Mouse (Mus musculus): ENCODE measurements around the gene Eif2s3x. TPM values are rescaled to one million over a fixed set of nuclear protein-coding genes. Genes with fewer than 3 reads are reported as not detected.

Eif2s3x gene
- 100 to 1,000 TPM in 1 of 2 experiments, 10 to 100 TPM in 1; 92.4 to 161 TPM for total RNA-seq (2021)
- long read RNA-seq, experiment 1, transcript Eif2s3x-201 (12 exons, 3,647 nt) = major isoform, 18 of 27 reads
- long read RNA-seq, experiment 1, partial matches to known transcripts = 1 of 27 reads
- long read RNA-seq, experiment 1, other reads (novel, unspliced or antisense) = 8 of 27 reads
- long read RNA-seq, experiment 2, transcript Eif2s3x-201 (12 exons, 3,647 nt) = major isoform, 21 of 32 reads
- long read RNA-seq, experiment 2, partial matches to known transcripts = 9 of 32 reads
- long read RNA-seq, experiment 2, other reads (novel, unspliced or antisense) = 1 of 32 reads

DNA sequence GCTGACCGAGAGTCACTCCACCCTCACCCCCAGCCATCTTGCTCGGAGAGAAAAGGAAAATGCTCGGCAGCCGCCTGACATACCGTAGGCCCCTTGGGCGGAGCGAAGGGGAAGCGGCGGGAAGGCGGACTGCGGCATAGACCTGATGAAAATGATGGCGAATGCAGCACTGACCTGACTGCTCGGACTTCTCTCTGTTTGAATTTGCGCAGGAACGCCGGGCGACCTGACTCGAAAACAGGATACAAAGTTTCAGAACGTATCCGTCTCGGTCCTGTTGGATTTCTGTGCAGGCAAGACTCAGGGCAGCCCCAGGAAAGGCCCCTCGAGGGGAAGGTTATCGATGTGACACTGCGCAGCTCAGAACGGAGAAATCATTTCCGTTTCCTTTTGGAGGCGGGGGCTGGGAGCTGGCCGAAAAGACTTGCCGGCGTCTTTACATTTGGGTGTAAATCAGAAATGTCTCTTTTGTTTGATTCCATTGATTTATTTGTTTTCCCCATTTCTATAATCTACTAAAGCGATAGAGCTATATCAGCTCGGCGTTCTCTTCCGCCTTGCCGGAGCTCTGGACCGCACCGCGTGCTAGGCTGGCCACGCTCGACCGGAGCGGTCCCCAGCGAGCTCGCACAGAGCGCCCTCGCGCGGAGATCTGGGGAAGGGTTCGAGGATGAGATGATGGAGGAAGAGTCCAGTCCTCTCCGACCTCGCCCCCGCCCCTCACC, at the start of gene Eif2s3x:
Gene Eif2s3x (minus strand): TSS at position 266 of the 725 bp plus-strand sequence.
- DNase-seq = peak; percentile 85 to 96

DNA sequence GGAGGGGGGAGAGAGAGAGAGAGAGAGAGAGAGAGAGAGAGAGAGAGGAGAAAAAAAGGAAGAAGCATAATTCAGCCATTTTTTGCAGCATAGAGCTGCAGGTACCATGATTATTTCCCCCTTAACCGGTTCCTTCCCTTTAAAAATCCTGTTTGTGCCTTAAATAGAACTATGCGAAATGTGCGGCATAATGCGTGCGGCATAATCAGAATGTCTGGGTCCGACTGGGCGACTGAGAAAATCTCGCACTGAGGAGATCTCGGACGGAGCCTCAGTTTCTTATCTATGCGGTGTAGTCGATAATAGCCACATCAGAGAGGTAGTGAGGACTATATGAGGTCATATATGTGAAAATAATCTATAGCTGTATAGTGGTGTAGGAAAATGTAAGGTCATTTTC, 22.9 kb upstream of the Eif2s3x start:
- peak; percentile 0 to 10 for DNase-seq

DNA sequence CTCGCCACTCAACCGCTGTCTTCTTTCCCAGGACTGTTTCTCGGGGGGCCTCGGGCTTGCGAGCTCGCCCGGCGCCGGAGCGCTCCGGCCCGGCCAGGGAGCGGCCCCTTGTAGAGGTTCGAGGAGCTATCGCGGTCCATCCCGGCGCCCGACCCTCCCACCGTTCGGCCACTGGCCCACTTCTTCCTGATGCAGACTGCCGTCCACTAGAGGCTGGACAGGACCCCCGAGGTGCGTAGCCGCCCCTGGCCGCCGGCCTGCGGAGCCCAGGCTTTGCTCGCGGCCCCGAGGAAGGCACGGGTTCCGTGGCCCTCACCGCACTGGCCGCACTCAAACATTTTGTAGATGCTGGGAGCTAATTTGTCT, 22.5 kb upstream of the Eif2s3x start:
- no peak for DNase-seq

DNA sequence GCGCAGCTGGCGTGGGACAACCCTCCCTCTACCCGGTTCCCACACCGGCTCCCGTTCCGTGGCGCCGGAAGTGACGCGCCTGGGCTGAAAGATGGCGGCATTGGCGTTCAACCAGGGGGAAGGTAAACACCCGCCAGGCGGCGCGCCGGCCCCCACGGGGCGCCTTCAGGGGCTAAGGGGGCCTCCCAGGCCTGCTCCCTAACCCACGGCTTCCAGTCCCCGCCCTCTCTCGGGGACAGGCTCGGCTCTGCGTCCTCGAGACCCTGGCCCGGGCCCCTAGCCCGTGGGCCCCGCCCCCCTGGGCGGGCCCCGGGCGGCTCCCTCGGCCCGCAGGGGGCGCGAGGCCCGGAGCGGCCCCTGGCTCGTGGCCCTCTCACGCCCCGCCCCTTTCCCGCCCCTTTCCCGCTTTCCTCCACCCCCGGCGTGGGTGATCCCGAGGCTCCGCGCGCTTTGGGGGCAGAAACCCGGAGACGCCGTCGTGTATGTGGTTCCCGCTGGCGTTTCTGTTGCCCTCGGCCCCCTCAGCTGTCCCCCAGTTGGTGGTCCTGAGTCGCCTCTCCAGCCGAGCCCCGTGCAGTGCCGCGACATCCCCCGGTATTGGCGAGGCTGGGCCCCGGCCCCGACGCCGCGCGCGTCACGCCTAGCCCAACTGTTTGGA, 22.0 kb upstream of the Eif2s3x start, which contains the start of gene Klhl15:
Gene Klhl15 (plus strand): TSS at position 68 of the 658 bp plus-strand sequence.
- peak; percentile 87 to 89 for DNase-seq

DNA sequence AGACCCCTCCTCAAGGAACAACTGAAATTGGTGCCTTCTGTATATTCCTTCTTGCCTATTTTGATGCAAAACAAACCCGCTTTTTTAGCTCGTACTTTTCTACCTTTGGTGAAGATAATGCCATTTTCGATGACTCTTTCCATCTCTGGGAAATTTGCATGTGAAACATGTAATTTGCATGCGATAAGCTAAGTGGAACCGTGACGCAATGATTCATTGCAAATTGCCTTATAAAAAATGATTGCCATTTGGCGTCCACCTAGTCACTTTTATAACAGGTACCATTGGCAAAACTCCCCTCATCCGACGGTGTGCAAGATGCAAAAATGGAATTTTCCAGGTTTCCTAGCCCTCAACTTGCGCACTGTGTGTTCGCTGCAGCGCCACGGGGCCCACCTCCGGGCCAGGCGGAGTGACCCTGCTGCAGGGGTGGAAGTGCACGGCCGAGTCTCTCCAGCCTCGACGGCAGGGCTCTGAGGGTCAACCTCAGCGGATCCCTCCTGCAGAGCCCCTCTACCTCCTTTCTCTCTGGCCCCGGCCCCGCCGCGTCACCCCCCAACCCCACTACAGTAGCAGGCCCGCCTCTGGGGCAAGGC, 21.4 kb upstream of the Eif2s3x start:
- DNase-seq = no peak

DNA sequence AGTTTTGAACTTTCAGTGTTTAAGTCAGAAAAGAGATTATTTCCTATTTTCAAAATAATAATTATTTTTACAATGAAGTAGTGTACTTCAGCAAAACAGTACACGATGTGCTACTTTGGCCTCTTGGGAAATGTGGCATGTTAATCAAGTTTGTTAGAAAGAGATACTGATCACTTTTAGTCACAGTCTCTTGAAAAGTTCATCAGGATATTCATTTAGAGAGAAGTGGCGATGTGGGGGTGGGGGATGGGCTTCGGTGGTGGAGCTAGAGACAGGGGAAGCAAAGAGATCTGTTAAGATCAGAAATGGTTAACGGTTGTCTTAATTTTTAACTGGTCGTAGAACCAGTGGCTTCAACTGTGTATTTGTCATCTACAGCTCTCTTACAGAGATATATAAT, 20.8 kb upstream of the Eif2s3x start:
- no peak for DNase-seq

DNA sequence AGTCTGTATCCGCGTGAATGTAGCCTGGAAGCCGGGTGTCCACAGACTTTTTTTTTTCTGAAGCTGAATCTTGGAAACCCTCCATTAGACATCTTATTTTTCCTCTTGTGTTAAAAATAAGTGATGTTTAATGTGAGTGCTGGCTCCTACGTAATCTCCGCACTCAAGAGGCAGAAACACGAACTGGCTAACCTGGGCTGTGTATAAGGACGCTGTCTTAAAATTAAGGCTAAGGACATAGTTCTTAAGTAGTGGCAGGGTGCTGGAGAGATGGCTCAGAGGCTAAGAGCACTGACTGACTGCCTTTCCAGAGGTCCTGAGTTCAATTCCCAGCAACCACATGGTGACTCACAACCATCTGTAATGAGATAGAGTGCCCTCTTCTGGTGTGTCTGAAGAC, 722 bp upstream of the Eif2s3x start:
- DNase-seq = no peak

DNA sequence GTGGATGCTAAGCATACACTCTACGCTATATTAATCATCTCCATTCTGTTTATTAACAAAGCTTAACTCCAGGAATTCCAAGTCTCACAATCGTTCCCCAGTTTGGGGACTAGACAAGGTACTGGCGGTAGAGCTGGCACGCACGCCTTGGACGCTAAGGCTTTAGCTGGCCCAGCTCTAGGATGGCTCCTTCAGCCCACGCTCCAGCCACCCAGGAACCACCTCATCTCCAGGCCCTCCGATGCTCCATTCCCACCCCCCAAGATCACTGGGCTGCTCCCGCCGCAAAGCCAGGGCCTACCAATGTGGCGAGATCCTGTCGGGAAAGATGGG, 432 bp downstream of the Eif2s3x start:
- DNase-seq = no peak

DNA sequence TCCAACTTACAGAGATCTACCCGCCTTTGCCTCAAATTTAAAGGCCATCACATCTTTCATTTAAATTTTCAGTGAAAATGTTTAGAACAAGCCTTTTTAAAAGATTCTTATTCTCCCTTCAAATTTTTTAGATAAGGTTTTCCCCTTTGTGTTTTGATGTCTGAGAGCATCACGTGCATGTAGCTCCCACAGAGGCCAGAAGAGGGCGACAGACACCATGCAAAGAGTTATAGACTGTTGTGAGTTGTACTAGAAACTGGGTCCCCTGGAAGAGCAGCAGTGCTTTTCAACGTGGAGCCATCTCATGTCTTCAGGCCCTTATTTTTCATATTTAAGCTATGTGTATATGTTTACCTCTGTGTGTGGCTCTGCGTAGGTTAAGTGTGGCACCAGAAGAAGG, 14.9 kb downstream of the Eif2s3x start:
- peak in 1 of 2 experiments; percentile 79 for DNase-seq

DNA sequence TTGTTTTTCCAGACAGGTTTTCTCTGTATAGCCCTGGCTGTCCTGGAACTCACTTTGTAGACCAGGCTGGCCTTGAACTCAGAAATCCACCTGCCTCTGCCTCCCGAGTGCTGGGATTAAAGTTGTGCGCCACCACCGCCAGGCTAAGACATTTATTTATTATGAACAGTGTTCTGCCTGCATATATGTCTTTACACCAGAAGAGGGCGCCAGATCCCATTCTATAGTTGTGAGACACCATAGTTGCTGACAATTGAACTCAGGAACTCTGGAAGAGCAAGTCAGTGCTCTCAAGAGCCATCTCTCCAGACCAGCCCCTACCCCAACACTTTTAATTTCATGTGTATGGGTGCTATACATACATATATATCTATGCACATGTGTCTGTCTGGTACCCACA, 18.8 kb downstream of the Eif2s3x start:
- peak; percentile 9 to 40 for DNase-seq

DNA sequence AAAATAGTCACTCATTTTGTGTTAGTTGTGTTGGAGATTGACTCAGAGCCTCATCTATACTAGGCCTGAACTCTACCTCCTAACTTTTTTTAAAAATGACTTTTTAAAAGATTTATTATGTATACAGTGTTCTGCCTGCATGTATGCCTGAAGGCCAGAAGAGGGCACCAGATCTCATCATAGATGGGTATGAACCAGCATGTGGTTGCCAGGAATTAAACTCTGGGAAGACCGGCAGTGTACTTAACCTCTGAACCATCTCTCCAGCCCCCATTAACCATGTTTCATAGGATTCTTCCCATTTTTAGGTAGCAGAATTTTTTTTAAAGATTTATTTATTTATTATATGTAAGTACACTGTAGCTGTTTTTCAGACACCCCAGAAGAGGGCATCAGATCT, 27.5 kb downstream of the Eif2s3x start:
- DNase-seq = peak in 1 of 2 experiments; percentile 12

DNA sequence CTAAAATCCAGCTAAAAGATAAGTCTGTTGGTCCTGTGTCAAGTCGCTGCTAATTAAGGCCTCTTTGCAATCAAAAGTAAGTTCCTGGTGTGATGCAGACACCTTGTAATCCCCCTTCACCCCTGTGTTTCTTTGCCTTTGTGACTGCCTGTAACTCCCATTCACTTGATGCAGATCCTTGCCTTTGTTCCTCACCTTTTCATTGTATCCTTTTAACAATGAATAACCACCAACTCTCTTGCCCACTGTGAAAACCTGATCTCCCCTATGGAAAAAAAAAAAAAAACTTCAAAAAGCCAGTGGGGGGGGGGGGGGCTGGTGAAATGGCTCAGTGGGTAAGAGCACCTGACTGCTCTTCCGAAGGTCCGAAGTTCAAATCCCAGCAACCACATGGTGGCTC, 28.8 kb downstream of the Eif2s3x start:
- no peak for DNase-seq

DNA sequence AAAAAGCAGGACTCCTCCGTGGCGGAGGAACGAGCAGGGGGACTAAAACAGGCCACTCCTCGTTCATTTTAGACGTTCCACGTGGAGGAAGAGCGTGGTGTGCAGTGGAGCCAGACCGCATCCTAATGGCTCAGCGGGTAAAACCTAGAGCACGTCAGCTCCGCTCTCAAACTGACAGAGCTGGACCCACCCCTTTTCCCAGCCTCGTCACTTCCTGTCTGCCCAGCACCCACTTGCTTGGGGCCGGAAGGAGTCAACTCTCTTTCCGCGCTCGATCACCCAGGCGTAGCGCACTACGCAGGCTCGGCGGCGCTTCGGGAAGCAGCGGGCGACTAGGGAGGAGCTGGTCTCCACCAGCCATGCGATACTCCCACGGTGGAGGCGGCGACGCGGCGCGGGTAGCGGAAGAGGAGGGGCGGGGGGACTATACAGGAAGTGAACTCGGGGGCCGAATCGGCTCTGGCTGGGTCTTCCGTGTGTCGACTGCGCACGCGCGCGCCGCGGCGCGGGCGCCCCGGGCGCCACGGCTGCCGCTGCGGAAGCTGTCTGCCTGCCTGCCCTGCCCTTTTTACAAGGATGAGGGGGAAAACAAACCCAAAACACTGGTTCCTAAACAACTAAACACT, 34.8 kb downstream of the Eif2s3x start:
- DNase-seq = peak; percentile 95 to 96

DNA sequence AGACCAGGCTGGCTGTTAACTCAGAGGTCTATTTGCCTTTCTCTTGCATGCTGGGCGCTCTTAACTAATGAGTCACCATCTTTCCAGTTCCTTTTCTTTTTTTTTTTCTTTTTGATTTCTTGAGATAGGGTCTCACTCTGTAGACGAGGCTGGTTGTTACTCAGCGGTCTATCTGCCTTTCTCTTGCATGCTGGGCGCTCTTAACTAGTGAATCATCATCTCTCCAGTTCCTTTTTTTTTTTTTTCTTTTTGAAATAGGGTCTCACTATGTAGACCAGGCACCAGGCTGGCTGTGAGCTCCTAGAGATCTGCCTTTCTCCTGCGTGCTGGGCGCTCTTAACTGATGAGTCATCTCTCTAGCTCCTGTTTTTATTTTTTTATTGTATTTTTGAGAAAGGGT, 43.3 kb downstream of the Eif2s3x start:
- no peak for DNase-seq

DNA sequence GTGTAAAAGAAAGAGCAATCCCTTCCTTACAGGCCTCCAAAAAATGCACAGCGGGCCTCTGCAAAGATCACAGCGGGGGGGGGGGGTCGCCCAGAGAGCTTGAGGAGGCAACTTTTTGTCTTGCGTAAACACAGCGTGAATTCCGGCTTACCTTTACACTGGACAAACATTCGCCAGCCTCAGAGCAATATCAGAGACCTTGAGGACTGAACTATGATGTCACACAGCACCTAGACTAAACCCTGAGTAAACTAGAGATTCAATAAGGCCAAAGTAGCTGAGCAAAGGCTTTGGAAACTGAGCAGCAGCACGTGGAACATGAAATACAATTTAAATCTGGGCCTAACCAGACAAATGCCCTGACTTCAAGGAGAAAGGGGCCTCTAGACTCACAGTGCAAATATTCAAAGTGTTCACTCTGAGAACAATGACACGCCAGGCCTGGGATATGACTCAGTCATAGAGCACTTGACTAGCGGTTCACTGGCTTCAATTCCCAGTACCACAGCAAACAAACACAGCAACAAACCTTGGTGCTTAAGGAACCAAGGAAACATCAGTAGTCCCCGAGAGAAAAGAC, 60.3 kb downstream of the Eif2s3x start:
- DNase-seq = no peak

DNA sequence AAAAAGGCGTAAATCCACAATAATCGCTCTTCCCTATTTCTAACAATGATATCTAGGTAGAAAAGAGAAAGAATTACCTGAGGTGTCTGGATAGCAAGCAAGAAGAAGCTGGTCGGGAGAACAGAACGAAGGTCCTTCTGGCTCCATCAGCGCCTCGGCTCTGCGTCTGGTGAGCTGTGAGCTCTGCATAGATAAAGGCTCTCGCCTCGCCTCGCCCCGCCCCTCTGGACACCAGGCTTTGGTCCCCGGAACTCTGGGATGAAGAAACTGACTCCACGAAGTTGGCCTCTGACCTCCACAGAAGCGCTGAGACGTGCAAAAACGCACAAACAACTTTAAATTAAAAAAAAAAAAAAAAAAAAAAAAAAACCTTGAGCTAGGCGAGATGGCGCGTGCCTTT, 62.2 kb downstream of the Eif2s3x start:
- no peak for DNase-seq

DNA sequence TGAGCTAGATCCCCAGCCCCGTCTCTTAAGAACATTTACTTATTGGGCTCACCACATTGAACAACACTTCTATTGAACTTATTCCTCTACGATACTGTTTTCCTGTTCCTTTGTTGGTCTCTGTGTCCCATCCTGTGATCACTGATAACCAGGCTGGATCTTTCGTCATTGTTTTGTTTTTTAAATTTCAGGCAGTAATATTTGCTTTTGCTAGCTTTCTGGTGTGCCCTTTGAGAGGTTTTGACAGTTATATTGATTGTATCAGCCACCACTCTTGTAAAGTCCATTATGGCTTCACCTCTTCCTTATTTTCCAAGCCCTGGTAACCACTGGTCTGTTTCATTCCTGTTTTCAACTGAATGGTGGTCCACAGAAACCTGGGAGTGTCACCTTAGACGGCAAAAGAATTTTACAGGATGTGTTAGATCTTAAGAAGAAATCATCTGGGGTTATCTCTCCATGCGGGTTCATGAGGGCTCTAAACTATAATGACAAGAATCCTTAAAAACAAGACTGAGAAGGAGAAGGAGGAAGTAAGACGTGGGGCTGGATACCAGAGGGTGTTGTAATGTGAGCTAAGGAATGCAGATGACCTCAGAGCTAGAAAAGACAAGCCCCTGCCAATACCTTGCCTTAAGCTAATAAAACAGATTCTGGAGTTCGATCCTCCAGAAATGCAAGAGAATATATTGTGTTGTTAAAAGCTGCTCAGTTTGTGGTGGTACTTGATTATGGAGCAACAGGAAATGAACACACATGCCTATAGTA, 70.5 kb downstream of the Eif2s3x start:
- DNase-seq = no peak

DNA sequence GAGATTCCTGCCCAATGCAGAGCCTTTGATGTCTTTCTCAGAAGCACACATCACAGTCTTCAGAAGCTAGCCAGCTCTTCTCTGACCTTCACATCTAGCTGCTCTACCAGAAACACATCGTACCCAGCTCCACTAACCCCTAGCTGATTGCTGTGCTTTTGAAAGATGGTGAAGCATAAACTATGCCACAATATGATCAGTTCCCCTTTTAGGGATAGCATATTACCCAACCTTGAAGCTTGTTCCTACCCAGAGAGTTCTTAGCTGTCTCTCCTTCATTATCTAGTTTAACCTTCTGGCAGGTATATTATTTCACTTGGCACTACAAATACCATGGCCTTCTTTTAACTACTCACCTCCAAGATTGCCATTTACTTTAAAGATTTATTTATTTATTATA, 72.6 kb downstream of the Eif2s3x start:
- DNase-seq = no peak

All from heart, adult 18-20 months (tissue).